Mouse (Mus musculus) spleen, adult 2 months (tissue): Measurements from ENCODE around the gene Pfkfb2. TPM values are rescaled to one million over a fixed set of nuclear protein-coding genes. Genes with fewer than 3 reads are reported as not detected.

Experiments
- DNase-seq, 2 experiments: peaks; one replicate each; pipeline versions ENCODE4 v3.0.0 to v3.0.0-alpha.2; 2012 to 2021; ENCODE audit warnings: low spot score in 2 of 2, low read depth in 1 of 2
- H3K27ac ChIP-seq: fragments of 200-500 bp; 2 replicates; pipeline ENCODE4 v1.5.1; 2012; ENCODE audit warnings: low read length, inconsistent platforms; ENCODE audit not compliant: insufficient read depth
- H3K27me3 ChIP-seq: fragments of 200-500 bp; 2 replicates; pipeline ENCODE4 v1.6.1; 2012; ENCODE audit warnings: mild to moderate bottlenecking, moderate library complexity, low read length, inconsistent platforms; ENCODE audit not compliant: control insufficient read depth, insufficient read depth
- H3K36me3 ChIP-seq: fragments of 200-500 bp; 2 replicates; pipeline ENCODE4 v1.6.1; 2012; ENCODE audit warnings: mild to moderate bottlenecking, low read length, inconsistent platforms; ENCODE audit not compliant: control insufficient read depth, insufficient read depth
- H3K4me1 ChIP-seq: fragments of 200-500 bp; 2 replicates; pipeline ENCODE4 v1.6.1; 2011; ENCODE audit warnings: inconsistent platforms; ENCODE audit not compliant: control insufficient read depth, insufficient read depth, insufficient read length
- H3K4me3 ChIP-seq: fragments of 200-500 bp; 2 replicates; pipeline ENCODE4 v1.5.1; 2011; ENCODE audit warnings: mild to moderate bottlenecking, inconsistent platforms; ENCODE audit not compliant: insufficient read depth, insufficient read length; ENCODE audit errors: extremely low read depth
- CTCF ChIP-seq: fragments of 200-500 bp; IDR thresholded peaks from 2 replicates; pipeline ENCODE4 v1.5.1; 2011; ENCODE audit warnings: mild to moderate bottlenecking, inconsistent platforms; ENCODE audit not compliant: insufficient read depth, insufficient read length, insufficient replicate concordance; ENCODE audit errors: extremely low read depth
- POLR2A ChIP-seq: fragments of 200-500 bp; IDR thresholded peaks from 2 replicates; pipeline ENCODE4 v1.6.1; 2011; ENCODE audit warnings: low read depth, low read length, inconsistent platforms
- WGBS: fragments of 180-500 bp; shearing (Covaris S2); methylation state at CpG from one replicate; pipeline ENCODE4 v1.1.7; 2018; 5-methylcytosine and 5-hydroxymethylcytosine counted together
- polyA plus RNA-seq: library from polyadenylated mRNA; depleted of rRNA; stranded (reverse); fragments of >200 nt; gene quantifications from 2 replicates; pipeline ENCODE4 v1.2.3, GENCODE M21; 2012

The Pfkfb2 gene
- polyA plus RNA-seq, 1 experiment = 5.3 TPM

- 94% methylated on average over 3 of the region's 3 CpGs for WGBS
- no peak overlapping the region for H3K4me3 ChIP-seq
- no peaks in the 10 kb centered on the region for H3K4me1 ChIP-seq
- no peaks in the 10 kb centered on the region for H3K27me3 ChIP-seq
- H3K27ac ChIP-seq = no peak overlapping the region
- no peaks in the 10 kb centered on the region for H3K36me3 ChIP-seq
- no peak for DNase-seq
- TF ChIP-seq POLR2A (no peak), CTCF (no peak)
These were observed 9.6 kb upstream of the Pfkfb2 start for GRCm38 (mm10) chr1:130738551-130739106.

- no peak for TF ChIP-seq CTCF
- TF ChIP-seq POLR2A = no peak
- Histone ChIP-seq H3K36me3 (no peaks in the 10 kb centered on the region), H3K27me3 (no peaks in the 10 kb centered on the region), H3K27ac (no peak overlapping the region), H3K4me1 (no peaks in the 10 kb centered on the region), H3K4me3 (no peak overlapping the region)
- 96% methylated on average over 7 of the region's 7 CpGs for WGBS
- DNase-seq = no peak
These were observed 8.9 kb upstream of the Pfkfb2 start for GRCm38 (mm10) chr1:130737916-130738315.

GRCm38 (mm10) chr1:130737411-130737881, 8.4 kb upstream of the Pfkfb2 start:
- Histone ChIP-seq H3K27ac (no peak overlapping the region), H3K36me3 (no peaks in the 10 kb centered on the region), H3K4me3 (no peak overlapping the region), H3K4me1 (no peaks in the 10 kb centered on the region), H3K27me3 (no peaks in the 10 kb centered on the region)
- WGBS = 82% methylated on average over 11 of the region's 11 CpGs
- TF ChIP-seq CTCF (no peak), POLR2A (no peak)
- no peak for DNase-seq

- TF ChIP-seq POLR2A (no peak), CTCF (no peak)
- H3K4me3 ChIP-seq = no peak overlapping the region
- 90% methylated on average over 8 of the region's 8 CpGs for WGBS
- no peaks in the 10 kb centered on the region for H3K27me3 ChIP-seq
- H3K36me3 ChIP-seq = no peaks in the 10 kb centered on the region
- H3K27ac ChIP-seq = no peak overlapping the region
- H3K4me1 ChIP-seq = no peaks in the 10 kb centered on the region
- no peak for DNase-seq
These were observed 5.8 kb upstream of the Pfkfb2 start for GRCm38 (mm10) chr1:130734852-130735251.

- Histone ChIP-seq H3K27ac (no peak overlapping the region), H3K4me3 (no peak overlapping the region), H3K4me1 (no peaks in the 10 kb centered on the region), H3K36me3 (no peaks in the 10 kb centered on the region), H3K27me3 (no peaks in the 10 kb centered on the region)
- no peak for DNase-seq
- TF ChIP-seq CTCF (no peak), POLR2A (no peak)
- 85% methylated on average over 5 of the region's 5 CpGs for WGBS
These were observed 5.4 kb upstream of the Pfkfb2 start for GRCm38 (mm10) chr1:130734452-130734851.

- 92% methylated on average over 4 of the region's 4 CpGs for WGBS
- TF ChIP-seq CTCF (no peak), POLR2A (no peak)
- Histone ChIP-seq H3K27me3 (no peaks in the 10 kb centered on the region), H3K4me3 (no peak overlapping the region), H3K27ac (no peak overlapping the region), H3K4me1 (no peaks in the 10 kb centered on the region), H3K36me3 (no peaks in the 10 kb centered on the region)
- DNase-seq = no peak
These were observed 4.6 kb upstream of the Pfkfb2 start for GRCm38 (mm10) chr1:130733671-130734070.

- TF ChIP-seq POLR2A = no peak
- no peak for TF ChIP-seq CTCF
- DNase-seq = no peak
- H3K27me3 ChIP-seq = no peaks in the 10 kb centered on the region
These were observed 3.9 kb upstream of the Pfkfb2 start for GRCm38 (mm10) chr1:130732706-130733658.

More at GRCm38 (mm10) chr1:130732706-130733658, 3.9 kb upstream of the Pfkfb2 start:
- Histone ChIP-seq H3K4me1 (no peaks in the 10 kb centered on the region), H3K27ac (no peak overlapping the region), H3K36me3 (no peaks in the 10 kb centered on the region), H3K4me3 (no peak overlapping the region)
- 70% methylated on average over 13 of the region's 13 CpGs for WGBS
